Mouse (Mus musculus): ENCODE data around the gene Srsf3. TPM values are rescaled to one million over a fixed set of nuclear protein-coding genes. Genes with fewer than 3 reads are reported as not detected.
A peak's percentile ranks its signal among the peaks of the same experiment; 100 is the strongest.

Gene Srsf3
- polyA plus RNA-seq, 1 experiment = 71.0 TPM

- Histone ChIP-seq H3K36me3 (ENCODE audit: control insufficient read depth, insufficient read depth, low read length) (peaks cover 21% of the 10 kb centered on the region), H3K27me3 (replicated peaks; ENCODE audit: control insufficient read depth, insufficient read depth, low read length) (no peaks in the 10 kb centered on the region), H3K27ac (ENCODE audit: insufficient read depth, low read depth, low read length) (peak overlapping the region; percentile 53), H3K4me3 (ENCODE audit: insufficient read depth, low read depth, low read length) (no peak overlapping the region), H3K4me1 (ENCODE audit: control insufficient read depth, insufficient read depth, low read length) (peaks cover 16% of the 10 kb centered on the region; the same call in 1 of the 2 replicates)
- peak; percentile 50 for TF ChIP-seq CTCF (conservative IDR thresholded peaks at IDR 0.05; ENCODE audit: insufficient read depth, insufficient read length, low read depth, low read length)
- no peak for TF ChIP-seq POLR2A (IDR thresholded peaks at IDR 0.05; ENCODE audit: low read depth, low read length)
- 31% methylated on average over 1 of the region's 1 CpGs for WGBS
- DNase-seq = no peak
Measured at GRCm38 (mm10) chr17:29044925-29045319, 12.5 kb downstream of the Srsf3 start.

- 39% methylated on average over 12 of the region's 12 CpGs for WGBS
- Histone ChIP-seq H3K4me1 (ENCODE audit: control insufficient read depth, insufficient read depth, low read length) (peaks cover 16% of the 10 kb centered on the region; the same call in 1 of the 2 replicates), H3K27ac (ENCODE audit: insufficient read depth, low read depth, low read length) (peak overlapping the region; percentile 15; the same call in 1 of the 2 replicates), H3K36me3 (ENCODE audit: control insufficient read depth, insufficient read depth, low read length) (peaks cover 14% of the 10 kb centered on the region), H3K27me3 (replicated peaks; ENCODE audit: control insufficient read depth, insufficient read depth, low read length) (no peaks in the 10 kb centered on the region), H3K4me3 (ENCODE audit: insufficient read depth, low read depth, low read length) (no peak overlapping the region)
- TF ChIP-seq POLR2A (IDR thresholded peaks at IDR 0.05; ENCODE audit: low read depth, low read length) (no peak), CTCF (conservative IDR thresholded peaks at IDR 0.05; ENCODE audit: insufficient read depth, insufficient read length, low read depth, low read length) (0 out of 2 replicates have a peak, but pooled peaks have one; percentile 1)
- DNase-seq = peak; percentile 91
Measured at GRCm38 (mm10) chr17:29045741-29046530, 13.5 kb downstream of the Srsf3 start.

- DNase-seq = no peak
- Histone ChIP-seq H3K27ac (ENCODE audit: insufficient read depth, low read depth, low read length) (no peak overlapping the region), H3K27me3 (replicated peaks; ENCODE audit: control insufficient read depth, insufficient read depth, low read length) (no peaks in the 10 kb centered on the region), H3K36me3 (ENCODE audit: control insufficient read depth, insufficient read depth, low read length) (peaks cover 12% of the 10 kb centered on the region), H3K4me3 (ENCODE audit: insufficient read depth, low read depth, low read length) (no peak overlapping the region), H3K4me1 (ENCODE audit: control insufficient read depth, insufficient read depth, low read length) (peaks cover 16% of the 10 kb centered on the region; the same call in 1 of the 2 replicates)
- no peak for TF ChIP-seq POLR2A (IDR thresholded peaks at IDR 0.05; ENCODE audit: low read depth, low read length)
- no peak for TF ChIP-seq CTCF (conservative IDR thresholded peaks at IDR 0.05; ENCODE audit: insufficient read depth, insufficient read length, low read depth, low read length)
- WGBS = 82% methylated on average over 3 of the region's 3 CpGs
Measured at GRCm38 (mm10) chr17:29046863-29047262, 14.4 kb downstream of the Srsf3 start.

GRCm38 (mm10) chr17:29047697-29048514 lies 15.5 kb downstream of the Srsf3 start:
- Histone ChIP-seq H3K27ac (ENCODE audit: insufficient read depth, low read depth, low read length) (no peak overlapping the region), H3K36me3 (ENCODE audit: control insufficient read depth, insufficient read depth, low read length) (peaks cover 12% of the 10 kb centered on the region), H3K4me3 (ENCODE audit: insufficient read depth, low read depth, low read length) (no peak overlapping the region), H3K27me3 (replicated peaks; ENCODE audit: control insufficient read depth, insufficient read depth, low read length) (no peaks in the 10 kb centered on the region), H3K4me1 (ENCODE audit: control insufficient read depth, insufficient read depth, low read length) (peaks cover 16% of the 10 kb centered on the region; the same call in 1 of the 2 replicates)
- TF ChIP-seq POLR2A (IDR thresholded peaks at IDR 0.05; ENCODE audit: low read depth, low read length) (no peak), CTCF (conservative IDR thresholded peaks at IDR 0.05; ENCODE audit: insufficient read depth, insufficient read length, low read depth, low read length) (no peak)
- DNase-seq = no peak
- WGBS = 70% methylated on average over 3 of the region's 3 CpGs

- Histone ChIP-seq H3K27ac (ENCODE audit: insufficient read depth, low read depth, low read length) (no peak overlapping the region), H3K36me3 (ENCODE audit: control insufficient read depth, insufficient read depth, low read length) (peaks cover 8% of the 10 kb centered on the region), H3K4me1 (ENCODE audit: control insufficient read depth, insufficient read depth, low read length) (peaks cover 16% of the 10 kb centered on the region; the same call in 1 of the 2 replicates), H3K4me3 (ENCODE audit: insufficient read depth, low read depth, low read length) (no peak overlapping the region), H3K27me3 (replicated peaks; ENCODE audit: control insufficient read depth, insufficient read depth, low read length) (no peaks in the 10 kb centered on the region)
- 14% methylated on average over 13 of the region's 13 CpGs for WGBS
- peak; percentile 81 for DNase-seq
- TF ChIP-seq POLR2A (IDR thresholded peaks at IDR 0.05; ENCODE audit: low read depth, low read length) (no peak), CTCF (conservative IDR thresholded peaks at IDR 0.05; ENCODE audit: insufficient read depth, insufficient read length, low read depth, low read length) (peak; percentile 86)
Measured at GRCm38 (mm10) chr17:29048748-29049507, 16.5 kb downstream of the Srsf3 start.

- peaks cover 14% of the 10 kb centered on the region; the same call in 1 of the 2 replicates for H3K4me1 ChIP-seq (ENCODE audit: control insufficient read depth, insufficient read depth, low read length)
- 72% methylated on average over 5 of the region's 5 CpGs for WGBS
- TF ChIP-seq CTCF (conservative IDR thresholded peaks at IDR 0.05; ENCODE audit: insufficient read depth, insufficient read length, low read depth, low read length) (no peak), POLR2A (IDR thresholded peaks at IDR 0.05; ENCODE audit: low read depth, low read length) (no peak)
- H3K27me3 ChIP-seq (replicated peaks; ENCODE audit: control insufficient read depth, insufficient read depth, low read length) = no peaks in the 10 kb centered on the region
- no peak overlapping the region for H3K4me3 ChIP-seq (ENCODE audit: insufficient read depth, low read depth, low read length)
- DNase-seq = no peak
- H3K36me3 ChIP-seq (ENCODE audit: control insufficient read depth, insufficient read depth, low read length) = peaks cover 4% of the 10 kb centered on the region; the same call in 1 of the 2 replicates
- H3K27ac ChIP-seq (ENCODE audit: insufficient read depth, low read depth, low read length) = no peak overlapping the region
Measured at GRCm38 (mm10) chr17:29049508-29049889, 17.1 kb downstream of the Srsf3 start.
